Mouse (Mus musculus): ENCODE results near the gene Grhl1. TPM values are rescaled to one million over a fixed set of nuclear protein-coding genes. Genes with fewer than 3 reads are reported as not detected.
"Not testable (repeated sequence)": the region's sequence is repeated elsewhere in the genome, so short reads cannot be mapped to it uniquely, and the experiment has no call there.

Grhl1 gene
- polyA plus RNA-seq, 2 experiments from 2014 or later, result 4.5 to 4.6 TPM

GRCm38 (mm10) chr12:24592055-24592454 lies 20.0 kb downstream of the Grhl1 start:
- no peak for ATAC-seq

- peak; percentile 84 for ATAC-seq
Measured at GRCm38 (mm10) chr12:24592956-24593672, 21.0 kb downstream of the Grhl1 start.

DNA sequence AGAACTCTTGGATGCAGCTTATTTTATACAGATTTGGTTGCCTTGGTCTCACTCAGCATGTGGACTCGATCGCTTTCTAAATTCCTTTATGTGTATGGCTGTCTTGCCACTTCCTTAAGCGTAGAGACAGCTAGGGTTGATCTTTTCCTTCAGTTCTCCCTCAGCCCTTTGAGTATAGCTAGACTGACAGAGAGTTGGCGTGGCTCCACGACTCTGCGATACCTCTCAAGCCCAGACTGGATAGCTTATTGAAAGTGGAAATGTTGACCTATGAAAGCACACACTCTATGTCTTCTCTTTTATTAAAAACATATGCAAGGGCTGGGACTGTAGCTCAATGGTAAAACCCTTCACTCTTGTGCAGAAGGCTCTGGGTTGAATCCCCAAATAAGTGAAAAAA lies 25.3 kb downstream of the Grhl1 start:
- no peak for ATAC-seq

- ATAC-seq, result no peak
Measured at GRCm38 (mm10) chr12:24599366-24599895, 27.3 kb downstream of the Grhl1 start.

DNA sequence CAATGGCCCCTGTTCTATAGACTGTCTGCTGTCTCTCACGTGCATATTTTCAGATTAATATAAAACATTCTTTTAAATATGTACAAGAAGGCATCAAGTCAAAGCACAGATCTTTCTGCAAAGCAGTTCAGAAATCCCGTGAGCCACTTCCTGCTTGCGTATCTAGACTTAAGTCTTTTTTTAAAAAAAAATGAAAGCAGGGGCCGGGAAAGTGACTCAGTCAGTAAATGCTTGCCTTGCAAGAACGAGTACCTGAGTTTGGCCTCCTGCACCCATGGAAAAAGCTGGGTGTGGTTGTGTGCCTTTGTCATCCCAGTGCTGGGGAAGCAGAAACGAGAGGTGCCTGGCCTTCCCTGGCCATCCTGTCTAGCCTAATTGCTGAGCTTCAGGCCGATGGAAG lies 28.0 kb downstream of the Grhl1 start:
- peak; percentile 62 for ATAC-seq

- ATAC-seq, result peak; percentile 80
Measured at GRCm38 (mm10) chr12:24600806-24601205, 28.7 kb downstream of the Grhl1 start.

DNA sequence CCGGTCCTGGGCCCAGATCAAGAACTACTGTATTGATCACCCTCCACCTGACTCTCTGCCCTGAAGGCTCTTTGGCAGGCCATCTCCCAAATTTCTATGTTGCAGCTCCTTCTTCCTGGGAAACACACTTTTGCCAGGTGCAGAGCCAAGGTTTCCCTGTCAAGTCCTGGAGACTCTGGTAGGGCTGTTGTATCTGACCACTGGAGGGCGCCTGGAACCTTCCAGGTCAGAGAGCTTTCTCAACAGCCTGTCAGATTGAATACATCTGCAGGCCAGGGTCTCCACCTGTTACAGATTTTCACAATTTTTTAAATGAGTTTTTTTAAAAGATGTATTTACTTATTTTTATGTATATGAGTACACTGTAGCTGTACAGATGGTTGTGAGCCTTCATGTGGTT lies 31.2 kb downstream of the Grhl1 start:
- no peak for ATAC-seq

DNA sequence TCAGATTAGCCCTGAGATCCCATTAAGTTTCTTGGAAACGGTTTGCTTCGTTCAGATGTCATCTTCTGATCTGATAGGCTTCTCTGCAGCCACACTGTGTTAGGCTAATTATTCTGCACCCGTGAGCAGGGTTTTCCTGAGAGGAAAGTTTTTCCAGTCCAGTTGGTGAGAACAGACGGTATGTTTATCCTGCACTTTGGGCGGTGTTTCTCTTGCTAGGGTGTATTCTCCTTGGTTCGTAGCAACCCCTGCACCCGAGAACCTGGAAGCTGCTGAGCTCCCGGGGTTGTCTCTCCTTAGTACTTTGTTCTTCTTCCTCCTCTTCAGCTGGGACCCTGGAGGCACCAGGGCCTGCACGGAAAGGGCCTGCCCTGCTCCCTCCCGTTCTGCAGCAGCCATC lies 34.1 kb downstream of the Grhl1 start:
- no peak for ATAC-seq

DNA sequence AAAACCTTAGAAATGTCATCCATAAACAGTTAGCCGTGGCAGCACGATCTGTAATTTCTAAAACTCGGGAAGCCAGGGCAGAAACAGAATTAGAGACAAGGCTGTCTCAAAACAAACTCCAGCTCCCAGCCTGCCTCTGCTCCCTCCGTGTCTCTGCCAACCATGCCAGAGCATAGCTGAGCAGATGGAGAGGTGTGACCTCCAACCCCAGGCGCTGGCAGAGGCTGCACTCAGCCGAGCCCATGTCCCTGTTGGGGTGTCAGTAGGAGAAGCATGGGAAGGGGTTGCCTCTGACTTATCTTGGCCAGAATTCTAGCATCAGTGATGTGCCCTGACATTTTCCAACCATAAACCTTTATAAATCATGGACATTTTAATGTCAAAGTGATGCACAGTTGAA lies 40.5 kb downstream of the Grhl1 start:
- no peak for ATAC-seq

DNA sequence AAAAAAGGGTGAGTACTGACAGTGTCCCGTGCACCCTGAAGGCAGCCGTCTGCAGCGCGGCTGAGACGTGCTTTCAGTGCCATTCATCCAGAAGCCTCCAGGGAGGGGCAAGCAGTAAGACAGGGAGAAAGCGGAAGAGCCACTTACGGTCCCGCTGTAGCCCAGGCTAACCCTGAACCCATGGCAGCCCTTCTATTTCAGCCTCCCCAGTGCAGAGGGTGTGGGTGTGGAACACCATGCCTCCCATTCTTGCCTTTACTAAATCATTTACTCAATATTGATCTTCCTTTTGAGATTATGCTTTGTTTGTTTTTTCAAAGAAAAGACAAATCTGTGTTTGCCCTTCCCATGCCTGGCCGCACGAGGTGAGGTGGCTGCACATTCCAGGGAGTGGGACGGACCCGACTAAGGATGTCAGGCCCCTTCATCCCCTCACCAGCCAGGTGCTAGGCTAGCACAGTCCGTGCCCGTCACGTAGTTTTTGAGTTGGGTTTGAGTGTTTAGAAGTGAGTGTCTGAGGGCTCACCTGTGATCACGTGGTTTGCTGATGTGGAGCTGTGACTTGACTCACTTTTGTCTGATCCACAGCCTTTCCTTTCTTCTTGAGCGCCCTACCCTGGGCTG lies 42.5 kb downstream of the Grhl1 start:
- ATAC-seq, result no peak

DNA sequence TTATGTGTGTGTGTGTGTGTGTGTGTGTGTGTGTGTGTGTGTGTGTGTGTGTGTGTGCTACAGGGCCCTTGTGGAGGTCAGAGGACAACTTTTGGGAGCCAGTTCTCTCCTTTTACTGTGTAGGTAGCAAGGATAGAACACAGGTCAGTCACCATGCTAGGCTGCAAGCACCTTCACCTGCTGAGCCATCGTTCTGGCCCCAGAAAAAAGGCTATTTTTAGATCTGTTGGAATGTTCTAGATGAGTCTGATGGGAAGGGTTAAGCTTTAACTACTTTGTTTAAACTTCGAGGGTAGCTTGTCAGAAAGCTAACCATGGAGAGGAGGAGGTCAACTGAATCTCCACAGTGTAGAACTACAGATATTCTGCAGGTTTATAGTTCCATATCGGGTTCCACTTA lies 43.1 kb downstream of the Grhl1 start:
- ATAC-seq, result no peak

GRCm38 (mm10) chr12:24619436-24619835 lies 47.4 kb downstream of the Grhl1 start:
- ATAC-seq, result no peak

DNA sequence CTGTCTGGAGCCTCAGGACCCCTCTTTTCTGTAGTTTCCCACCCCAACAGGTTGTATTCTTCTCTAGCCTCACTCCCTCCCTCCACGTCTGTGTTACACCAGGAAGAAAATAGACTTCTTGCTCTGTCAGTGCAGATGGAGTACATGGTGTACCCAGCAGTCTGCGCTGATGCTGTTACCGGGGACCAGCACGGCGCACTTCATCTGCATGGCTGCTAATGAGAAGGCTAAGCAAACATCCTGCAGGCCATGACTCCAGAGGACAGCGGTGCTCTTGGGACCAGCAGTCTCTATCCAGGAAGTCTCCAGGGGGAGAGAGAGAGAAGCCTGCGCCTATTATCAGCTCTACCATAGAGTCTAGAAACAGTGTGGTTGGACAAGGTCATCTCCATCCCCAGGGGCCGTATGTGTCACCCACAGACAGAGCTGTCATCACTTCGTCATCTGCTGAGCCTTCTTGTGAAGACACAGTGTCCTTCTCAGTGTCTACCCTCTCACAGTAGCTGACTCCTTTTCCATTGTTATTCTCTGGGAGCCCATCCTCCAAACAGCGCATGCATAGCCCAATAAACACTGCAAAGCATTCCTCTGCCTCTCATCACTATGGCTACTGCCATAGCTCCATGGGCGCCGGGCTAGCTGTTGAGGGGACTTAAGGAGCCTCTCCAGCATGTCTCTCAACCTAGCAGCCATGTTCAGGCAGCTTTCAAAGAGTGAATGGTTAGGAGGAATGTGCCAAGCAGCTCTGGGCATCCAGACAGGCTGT lies 51.6 kb downstream of the Grhl1 start:
- ATAC-seq, result no peak

DNA sequence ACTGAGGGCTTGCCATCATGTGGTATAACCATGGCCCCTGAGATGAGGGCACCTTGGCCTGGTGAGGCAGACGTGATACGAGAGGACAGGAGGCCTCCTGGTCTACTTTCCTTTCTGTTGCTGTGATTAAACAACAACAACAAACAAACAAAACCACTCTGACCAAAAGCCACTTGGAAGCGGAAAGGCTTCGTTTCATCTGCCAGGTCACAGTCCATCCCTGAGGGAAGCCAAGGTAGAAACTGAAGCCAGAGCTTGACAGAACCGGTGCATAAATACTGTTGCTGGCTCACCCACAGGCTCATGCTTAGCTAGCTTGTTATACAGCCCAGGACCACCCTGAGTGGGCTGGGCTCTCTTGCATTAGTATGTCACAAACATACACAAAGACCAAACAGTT lies 54.3 kb downstream of the Grhl1 start:
- no peak for ATAC-seq

GRCm38 (mm10) chr12:24627215-24627614 lies 55.1 kb downstream of the Grhl1 start:
- no peak for ATAC-seq

GRCm38 (mm10) chr12:24630220-24630619 lies 58.1 kb downstream of the Grhl1 start:
- ATAC-seq, result peak; percentile 59

- ATAC-seq, result no peak
Measured at GRCm38 (mm10) chr12:24632404-24632803, 60.3 kb downstream of the Grhl1 start.

DNA sequence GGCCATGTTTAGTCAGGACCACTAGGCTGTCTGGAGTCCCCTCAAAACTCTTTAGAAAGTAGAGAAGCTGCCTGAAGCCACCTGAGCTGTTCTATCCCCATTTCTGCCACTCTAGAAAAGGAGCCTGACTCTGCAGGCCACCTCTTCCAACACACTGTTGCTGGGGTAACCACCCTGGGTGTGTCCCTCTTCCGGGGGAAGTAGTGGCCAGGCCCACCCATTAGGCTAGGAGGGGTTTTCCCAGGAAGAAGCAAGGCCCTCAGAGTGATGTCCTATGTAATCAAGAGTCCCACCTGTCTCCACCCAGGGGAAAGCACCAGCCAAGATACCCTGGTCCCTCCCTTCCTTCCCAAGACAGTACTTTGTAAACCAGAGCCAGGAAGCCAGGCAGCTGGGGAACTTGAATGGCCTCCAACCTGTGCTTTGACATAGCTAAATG lies 61.7 kb downstream of the Grhl1 start:
- peak; percentile 62 for ATAC-seq

DNA sequence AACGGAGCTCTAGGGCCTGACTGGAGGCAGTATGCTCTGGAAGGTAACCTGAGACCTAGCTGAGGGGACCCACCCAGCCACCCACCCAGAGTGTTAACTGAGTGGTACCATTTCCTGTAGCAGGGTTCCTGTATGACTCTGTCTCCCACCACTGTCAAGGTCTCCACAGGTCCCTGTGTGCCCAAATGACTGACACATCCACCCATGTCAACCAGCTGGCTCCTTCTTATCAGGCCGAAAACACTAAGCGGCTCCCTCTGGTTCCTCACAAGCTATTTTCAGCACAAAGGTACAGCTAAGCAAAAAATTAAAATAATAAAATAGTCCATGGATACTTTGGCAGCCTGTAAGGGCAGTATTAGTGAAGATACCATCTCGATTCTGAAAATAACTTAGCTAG lies 62.1 kb downstream of the Grhl1 start:
- ATAC-seq, result no peak

DNA sequence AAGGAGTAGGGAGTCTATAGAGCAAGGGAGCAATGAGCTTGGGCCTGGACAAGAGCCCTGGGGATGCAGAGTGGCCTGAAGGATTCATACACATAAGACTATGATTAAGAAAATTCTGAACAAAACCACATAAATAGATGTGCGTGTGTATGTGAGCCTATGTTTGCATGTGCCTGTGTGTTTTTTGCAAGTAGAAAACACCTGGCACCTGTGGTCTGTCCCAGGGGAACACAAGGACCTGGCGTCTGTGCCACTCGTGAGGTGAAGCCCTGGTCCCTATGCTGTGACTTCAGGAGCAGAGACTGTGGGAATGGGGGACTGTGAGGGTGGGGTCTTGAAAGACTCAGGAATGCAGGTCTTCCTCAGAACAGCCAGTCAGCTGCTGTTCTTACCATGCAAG lies 62.6 kb downstream of the Grhl1 start:
- no peak for ATAC-seq

DNA sequence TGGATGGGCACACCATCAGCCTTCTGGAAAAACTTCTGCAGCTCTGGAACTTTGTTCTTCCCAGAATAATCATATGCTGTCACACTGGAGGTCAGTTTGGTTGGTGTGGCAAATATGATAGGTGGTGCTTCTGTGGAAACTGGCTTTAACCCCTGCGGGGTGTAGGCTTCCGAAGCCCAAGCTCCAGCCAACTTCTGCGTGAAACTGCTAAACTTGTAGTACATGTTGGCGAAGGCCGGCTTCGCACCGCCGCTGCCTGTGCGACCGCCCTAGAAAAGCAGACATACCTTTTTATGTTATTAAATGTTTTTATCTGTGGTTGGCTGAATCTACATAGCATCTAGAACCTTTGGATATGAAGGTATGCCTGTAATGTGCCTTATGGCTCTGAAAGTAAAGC lies 66.7 kb downstream of the Grhl1 start:
- not testable (repeated sequence) for ATAC-seq

- no peak for ATAC-seq
Measured at GRCm38 (mm10) chr12:24642370-24642802, 70.3 kb downstream of the Grhl1 start.

DNA sequence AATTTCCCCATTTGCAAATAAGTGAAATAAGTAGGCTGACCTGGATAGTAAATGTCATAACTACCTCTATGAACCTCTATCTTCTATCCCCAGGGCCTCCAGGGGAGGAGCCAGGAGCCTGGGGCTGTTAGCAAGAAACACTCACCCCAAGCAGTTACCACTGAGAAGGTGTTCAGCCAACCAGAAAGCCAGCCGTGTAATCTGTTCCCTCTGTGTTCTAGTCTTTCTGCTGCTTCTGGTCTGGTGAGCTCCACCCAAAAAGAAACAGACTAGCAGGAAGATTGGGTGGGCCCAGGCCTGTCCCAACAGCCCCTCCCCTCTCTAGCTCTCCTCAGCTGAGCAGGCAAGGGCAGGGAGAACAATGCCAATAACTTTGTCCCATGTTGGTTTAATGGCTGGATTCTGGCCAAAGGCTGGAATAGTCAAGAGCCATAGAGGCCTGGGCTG lies 72.1 kb downstream of the Grhl1 start:
- no peak for ATAC-seq
